Mouse (Mus musculus) ovary, postnatal 14 days (tissue): Measurements from ENCODE around the gene Maml2.

Experiments
- DNase-seq: peaks from one replicate; pipeline ENCODE4 v3.0.0; 2022; ENCODE audit warnings: low spot score

Gene Maml2

DNA sequence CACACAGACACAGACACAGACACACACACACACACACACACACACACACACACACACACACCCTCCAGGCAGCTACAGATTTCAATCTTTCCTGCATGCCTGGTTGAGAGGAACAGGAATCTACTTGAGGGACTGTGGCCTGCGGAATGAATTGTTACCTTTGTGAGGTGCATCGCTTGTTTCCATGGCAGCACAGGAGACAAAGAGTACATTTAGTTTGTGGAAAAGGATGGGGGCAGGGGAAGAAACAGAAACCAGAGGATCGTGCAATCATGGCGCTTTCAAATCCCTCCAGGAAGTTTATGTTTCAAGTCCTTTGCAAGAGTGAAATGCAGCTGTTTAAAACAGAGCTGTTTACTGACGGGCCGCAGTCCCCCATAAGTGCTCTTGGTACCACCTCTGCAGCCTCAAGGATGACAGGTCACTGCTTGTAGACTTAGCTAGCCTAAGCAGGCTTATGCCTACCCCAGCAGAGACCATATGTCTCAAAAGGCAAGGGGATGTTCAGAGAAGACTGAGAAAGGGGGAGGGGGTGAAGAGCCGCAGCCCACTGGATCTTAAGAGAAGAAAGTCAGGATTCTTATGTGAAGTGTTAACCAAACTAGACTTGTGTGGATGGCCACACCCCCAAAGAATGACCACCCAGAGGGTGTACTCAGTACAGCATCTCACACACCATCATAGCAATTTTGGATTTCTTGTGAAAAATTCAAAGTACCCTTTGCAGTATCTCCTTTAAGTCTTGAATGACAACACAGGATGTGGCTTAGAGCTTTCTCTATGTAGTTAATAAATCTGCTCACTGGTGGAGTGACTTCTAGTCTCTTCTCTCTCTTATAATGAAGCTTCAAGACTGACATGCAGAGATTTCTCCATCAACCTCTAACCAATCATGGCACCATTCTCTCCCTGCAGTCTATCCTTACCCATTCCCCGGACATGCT, 315.8 kb downstream of the Maml2 start:
- no peak for DNase-seq

- no peak for DNase-seq
Observed at GRCm38 (mm10) chr9:13616383-13617009, 318.7 kb downstream of the Maml2 start.

- DNase-seq, result no peak
Observed at GRCm38 (mm10) chr9:13620794-13621193, 323.0 kb downstream of the Maml2 start.

DNA sequence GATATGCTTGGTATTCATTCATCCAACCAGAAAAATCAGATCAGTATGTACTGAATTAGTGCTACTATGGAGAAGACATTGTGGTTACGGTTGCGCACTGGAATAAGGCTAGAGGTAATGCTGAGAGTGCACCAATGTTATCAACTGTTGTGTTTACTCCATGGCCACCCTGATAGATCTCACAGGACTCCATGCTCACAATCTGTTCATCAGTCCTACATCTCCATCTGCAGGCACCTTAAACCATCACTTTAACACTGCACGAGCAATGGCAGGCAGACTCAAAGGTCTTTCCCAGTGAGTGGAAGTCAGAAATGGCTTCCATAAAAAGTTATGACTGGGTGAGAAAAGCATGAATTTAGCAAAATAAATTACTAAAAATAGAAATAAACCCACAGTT, 324.2 kb downstream of the Maml2 start:
- DNase-seq, result no peak

DNA sequence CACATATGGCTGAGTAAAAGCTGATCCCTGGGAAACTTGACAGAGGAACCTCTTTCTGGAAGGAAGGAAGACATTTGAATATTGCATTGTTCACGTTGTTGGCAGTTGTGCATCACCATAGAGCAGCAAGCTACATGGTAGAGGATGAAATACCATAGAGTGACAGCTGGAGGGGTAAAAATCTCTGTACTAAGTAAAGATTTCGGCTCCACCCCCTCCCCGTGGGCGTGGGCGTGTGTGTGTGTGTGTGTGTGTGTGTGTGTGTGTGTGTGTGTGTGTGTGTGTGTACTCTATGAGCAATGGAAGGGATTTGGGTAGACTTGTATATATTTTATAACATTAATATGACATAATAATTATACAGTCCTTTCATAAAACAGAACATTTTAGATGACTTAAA, 324.7 kb downstream of the Maml2 start:
- no peak for DNase-seq

DNA sequence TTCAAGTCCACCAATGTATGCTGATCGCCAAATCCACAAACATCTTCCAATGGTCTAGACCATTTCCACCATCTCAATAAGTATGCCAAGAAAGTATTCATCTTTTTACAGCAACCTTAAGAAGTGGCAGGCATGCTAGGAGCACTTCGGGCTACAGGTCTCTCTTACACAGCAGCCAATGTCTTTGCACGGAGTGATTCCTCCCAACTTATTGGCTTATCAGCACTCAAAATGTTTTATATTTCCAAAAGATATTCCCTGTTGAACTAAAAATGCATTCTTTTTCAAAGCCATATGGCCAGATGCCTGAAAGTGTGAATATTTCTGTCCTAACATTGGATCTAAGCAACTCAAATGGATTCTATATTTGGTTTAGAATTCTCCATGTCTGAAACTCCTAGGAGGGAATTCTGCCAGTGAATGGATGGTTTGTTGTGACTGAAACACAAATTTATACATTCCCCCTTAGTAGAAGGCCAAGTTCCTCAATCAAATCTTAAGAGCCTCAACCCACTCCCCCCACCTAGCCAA, 326.2 kb downstream of the Maml2 start:
- no peak for DNase-seq

DNA sequence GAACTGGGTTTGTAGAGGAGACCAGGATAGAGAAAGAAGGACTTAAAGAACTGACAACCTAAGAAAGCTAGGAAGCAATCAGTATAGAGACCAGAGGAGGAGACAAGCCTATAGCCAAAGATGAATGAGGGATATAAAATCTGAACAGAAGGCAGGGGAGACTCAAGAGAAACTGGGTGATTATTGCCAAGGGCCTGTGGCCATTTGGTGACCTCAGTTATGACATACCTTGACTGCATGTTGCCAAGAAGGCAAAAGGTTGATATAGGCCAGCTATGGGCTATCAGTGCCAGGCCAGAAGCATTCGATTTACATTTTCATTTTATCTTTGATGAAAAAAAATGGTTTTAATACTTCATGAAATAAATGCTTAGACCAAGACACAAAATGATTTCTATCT, 327.0 kb downstream of the Maml2 start:
- no peak for DNase-seq

DNA sequence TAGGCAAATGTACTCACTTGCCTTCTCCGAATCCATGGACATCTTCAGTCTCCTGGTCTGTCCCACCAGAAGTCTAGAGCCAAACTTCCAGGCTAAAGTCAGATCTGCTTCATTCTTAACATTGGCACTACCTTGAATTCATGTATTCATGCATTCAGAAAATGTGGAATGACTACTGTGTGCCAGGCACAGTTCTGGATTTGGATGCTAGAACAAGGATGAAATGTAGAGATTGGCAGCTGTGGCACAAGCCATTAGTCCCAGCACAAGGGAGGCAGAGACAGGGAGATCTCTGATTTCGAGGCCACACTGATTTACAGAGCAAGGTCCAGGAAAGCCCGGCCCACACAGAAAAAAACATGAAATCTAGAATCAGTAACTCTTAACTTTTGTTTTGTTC, 327.5 kb downstream of the Maml2 start:
- no peak for DNase-seq

- DNase-seq, result no peak
Observed at GRCm38 (mm10) chr9:13626480-13626879, 328.7 kb downstream of the Maml2 start.

- DNase-seq, result no peak
Observed at GRCm38 (mm10) chr9:13633371-13633770, 335.6 kb downstream of the Maml2 start.

GRCm38 (mm10) chr9:13639655-13640054, 341.9 kb downstream of the Maml2 start:
- no peak for DNase-seq

DNA sequence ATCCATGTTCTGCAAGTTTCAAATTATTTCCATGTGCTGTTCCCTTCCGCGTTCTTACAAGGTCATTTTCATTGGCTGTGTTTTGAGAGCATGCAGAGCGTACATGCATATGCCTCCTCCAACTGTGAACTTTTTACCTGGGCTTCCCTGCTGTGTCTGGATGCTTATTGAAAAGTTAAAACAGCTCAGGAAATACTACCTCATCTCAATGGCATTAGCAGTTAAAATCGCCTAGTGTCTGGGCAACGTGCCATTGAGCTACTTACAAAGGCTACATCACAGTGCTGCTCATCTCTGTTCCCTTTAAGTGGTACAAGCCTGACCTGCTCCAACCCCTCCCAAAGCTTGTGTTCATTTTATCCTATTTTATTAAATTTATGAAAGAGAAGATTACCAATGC, 347.4 kb downstream of the Maml2 start:
- DNase-seq, result no peak

DNA sequence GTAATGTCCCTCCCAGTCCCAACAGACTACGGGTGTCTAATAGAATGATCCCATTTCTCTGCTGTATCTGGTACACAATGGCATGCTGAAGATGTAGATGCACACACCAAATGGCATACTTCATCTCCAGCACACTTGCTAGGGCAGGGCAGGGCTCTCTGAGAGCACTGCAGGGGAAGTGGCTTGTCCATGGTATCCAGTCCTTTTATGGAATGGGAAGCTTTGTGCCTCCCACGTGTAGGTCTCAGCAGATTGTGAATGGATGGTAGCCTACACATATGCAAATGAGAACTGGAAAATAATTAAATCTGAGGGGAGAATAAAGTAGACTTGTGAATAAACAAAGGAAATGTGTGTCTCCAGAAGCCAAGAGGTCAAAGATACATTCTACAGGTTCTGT, 353.3 kb downstream of the Maml2 start:
- DNase-seq, result no peak

- no peak for DNase-seq
Observed at GRCm38 (mm10) chr9:13651828-13652227, 354.1 kb downstream of the Maml2 start.

GRCm38 (mm10) chr9:13652389-13652877, 354.7 kb downstream of the Maml2 start:
- no peak for DNase-seq

GRCm38 (mm10) chr9:13652917-13653316, 355.2 kb downstream of the Maml2 start:
- DNase-seq, result no peak

DNA sequence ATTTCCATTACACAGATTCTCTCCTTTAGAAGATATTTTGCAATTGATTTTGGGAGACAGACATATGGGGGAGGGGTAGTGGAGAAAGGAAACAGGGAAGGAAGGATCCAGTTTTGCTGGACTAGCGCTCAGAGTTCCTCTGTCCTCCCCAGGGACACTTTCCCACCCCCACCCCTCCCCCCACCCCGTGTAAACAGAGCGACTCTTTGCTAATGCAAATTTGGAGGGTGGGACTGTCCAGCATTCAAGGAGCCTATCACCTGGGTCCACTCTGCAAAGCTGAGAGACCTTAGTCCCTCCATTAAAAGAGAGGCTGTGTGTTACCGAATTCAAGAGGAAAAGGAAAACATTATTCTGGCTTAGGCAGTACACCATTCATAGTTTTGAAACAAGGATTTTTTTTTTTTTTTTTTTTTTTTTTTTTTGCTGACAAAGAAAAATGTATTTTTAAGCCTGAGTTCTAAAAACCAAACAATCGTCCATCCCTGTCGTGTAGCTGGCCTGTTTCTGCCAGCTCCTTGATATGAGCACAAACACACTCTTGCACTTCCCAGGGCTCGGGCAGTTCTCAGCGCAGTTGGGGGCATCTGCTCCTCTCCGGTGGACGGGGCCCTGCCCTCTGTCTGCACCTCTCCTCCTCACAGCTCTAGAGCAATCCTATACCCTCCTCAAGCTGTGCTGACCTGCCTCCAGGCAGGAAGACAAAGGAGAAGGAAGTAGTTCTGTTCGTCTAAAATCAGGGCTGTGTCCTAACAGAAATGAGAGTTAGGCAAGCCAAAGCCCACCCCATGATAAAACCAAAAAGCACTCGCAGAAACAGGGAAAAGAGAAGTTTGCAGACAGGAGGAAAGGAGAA, 364.2 kb downstream of the Maml2 start:
- DNase-seq, result no peak

DNA sequence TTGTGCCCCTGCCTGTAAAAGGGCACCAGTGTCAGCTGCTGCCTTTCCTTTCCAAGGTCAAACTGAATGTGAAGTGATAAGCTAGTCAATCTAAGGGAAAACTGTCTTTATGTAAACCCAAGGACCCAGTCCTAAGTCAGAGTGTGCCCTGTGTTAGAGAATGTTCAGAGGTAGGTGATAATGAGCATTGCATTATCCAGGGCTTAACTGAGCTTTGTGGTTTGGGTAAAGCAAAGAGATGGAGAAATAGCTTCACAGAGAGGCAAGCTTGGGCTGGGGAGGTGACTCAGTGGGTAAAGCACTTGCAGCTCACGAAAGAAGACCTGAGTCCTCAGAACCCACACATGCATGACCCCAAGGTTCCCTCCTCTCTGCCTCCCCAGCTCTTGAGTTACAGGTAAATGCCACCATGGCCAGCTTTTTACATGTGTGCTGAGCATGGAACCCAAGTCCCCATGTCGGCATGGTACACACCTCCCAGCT, 367.8 kb downstream of the Maml2 start:
- no peak for DNase-seq

GRCm38 (mm10) chr9:13667955-13668354, 370.2 kb downstream of the Maml2 start:
- no peak for DNase-seq

DNA sequence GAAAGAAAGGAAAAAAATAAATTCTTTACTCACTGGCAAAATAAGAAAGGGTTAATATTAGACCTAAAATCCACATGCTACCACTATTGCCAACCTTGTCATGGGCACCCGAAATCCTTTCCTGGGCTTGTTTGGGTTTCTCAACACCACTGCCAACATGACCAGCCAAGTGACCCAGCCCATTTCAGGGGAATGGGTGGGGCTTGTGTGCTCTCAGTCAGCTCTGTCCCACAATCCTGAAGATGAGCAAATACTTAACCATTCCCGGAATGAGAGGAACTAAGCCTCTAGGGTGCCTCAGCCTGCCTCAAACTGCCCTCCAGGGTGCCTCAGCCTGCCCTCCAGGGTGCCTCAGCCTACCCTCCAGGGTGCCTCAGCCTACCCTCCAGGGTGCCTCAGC, 371.0 kb downstream of the Maml2 start:
- no peak for DNase-seq

DNA sequence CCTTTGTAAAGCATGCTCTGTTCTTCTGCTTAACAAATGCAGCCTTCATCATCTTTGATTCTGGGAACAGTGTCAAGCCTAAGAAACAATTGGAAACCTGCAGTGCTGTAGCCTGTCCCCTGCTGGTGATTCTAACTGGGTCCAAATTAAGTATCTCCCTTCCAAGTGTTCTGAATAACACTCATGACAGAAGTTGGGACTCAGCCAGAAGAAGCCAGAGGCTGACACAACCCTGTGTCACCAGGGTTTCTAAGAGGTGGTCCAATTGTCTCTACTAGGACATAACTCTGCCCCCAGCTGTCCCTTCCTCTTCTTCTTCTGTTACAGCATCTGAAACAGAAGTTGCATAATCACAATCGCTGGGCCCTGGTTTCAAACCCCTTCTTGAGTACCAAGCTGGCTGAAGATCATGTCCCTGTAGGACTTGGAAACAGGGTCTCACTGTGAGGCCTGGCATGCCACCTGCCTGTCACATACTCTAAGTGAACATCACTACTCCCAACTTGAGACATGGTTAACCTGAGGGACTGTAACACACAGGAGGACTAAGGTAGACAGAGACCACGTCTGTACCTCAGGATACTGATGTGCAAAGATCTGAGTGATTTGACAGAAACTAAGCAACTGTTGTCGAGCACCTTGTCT, 373.5 kb downstream of the Maml2 start:
- DNase-seq, result no peak
